Mouse (Mus musculus) spleen, postnatal 36 days (tissue): ENCODE measurements around the gene Bcr.
"Not testable (repeated sequence)": the region's sequence is repeated elsewhere in the genome, so short reads cannot be mapped to it uniquely, and the experiment has no call there.

Experiments
- DNase-seq, 2 experiments: peaks; one replicate each; pipeline ENCODE4 v3.0.0; 2022; ENCODE audit warnings: low spot score in 2 of 2, mixed read lengths in 1 of 2

Gene Bcr

DNA sequence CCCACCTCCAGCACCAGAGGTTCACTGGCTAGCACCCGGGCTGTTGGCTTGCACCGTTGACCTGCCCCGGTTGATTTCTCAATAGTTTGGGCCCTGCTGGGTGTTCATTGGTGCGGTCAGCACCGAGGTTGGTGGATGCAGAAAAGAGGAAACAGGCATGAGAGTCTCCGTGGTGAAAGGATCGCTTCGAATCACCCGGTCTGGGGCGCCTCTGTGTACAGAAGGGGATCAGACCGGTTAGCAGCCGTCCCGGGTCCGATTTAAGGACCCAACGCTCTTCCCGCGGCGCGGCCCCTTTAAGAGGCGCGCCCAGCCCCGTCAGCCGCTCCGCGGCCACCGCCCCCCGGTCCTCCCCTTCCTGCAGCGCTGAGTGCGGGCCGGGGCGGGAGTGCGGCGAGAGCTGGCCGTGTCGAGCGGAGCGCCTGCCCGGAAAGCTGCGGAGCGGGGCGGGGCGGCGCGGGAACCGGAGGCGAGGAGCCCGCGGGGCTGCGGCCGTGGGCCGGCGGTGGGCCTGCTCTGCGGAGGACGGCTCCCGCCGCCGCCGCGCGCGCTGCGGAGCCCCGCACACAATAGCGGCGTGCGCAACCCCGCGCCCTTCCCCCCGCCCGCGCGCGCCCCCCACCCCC lies at the start of gene Bcr:
Bcr (plus strand) TSS at position 376 of the 626 bp plus-strand sequence.
- DNase-seq = peak; percentile 63 to 70

DNA sequence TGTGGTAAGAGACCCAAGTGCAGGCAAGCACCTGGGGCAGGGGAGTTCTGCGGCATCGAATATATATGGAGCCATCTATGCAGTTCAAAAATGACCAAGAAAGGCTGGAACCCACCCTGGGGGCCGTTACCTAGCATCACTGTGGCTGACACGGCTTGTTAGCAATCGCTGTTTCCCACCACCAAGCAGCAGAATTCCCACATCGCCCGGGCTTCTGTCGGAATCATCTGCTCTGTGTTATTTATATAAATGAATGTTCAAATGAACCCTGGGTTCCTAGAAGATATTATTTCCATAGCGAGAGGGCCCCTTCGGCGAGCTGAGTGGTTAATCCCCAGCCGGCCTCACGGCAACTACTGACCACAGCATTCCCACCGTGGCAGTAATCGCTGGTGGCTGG lies 49.7 kb upstream of the Bcr start:
- DNase-seq = no peak

DNA sequence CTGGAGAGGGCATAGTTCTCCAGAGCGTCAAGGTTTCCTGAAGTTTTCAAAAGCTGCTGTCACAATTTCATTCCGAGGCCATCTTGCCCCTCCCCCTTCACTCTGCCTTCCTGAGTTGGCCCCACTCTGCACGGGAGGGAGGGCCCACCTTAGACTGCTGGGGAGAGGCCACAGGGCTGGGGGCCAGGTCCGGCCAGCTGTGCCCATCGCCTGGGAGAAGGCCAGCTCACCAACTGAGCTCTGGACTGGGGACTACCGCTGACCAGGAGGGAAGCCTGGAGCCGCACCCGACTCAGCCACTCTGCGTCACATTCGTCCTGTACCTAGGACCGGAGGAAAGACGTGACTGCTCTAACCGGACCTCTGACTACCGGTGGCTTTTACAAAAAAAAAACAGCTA lies 44.9 kb upstream of the Bcr start:
- DNase-seq = no peak

DNA sequence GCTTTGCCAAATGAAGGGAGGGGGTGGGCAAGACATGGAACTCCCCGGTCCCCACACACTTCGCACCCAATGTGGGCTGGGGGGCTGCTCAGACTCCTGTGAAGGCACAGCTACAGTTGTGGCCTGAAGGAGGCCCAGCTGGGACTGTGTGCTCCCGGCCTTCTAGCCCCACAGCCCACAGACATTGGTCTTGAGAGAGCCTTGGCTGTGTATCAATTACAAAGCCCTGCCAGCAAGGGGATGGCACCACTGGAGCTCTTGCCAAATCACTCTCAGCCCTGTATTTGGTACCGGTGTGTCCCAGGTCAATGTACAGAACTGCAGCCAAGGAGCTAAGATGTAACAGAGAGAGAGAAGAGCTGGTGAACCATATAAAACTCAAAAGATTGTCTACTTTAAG lies 43.9 kb upstream of the Bcr start:
- DNase-seq = no peak

DNA sequence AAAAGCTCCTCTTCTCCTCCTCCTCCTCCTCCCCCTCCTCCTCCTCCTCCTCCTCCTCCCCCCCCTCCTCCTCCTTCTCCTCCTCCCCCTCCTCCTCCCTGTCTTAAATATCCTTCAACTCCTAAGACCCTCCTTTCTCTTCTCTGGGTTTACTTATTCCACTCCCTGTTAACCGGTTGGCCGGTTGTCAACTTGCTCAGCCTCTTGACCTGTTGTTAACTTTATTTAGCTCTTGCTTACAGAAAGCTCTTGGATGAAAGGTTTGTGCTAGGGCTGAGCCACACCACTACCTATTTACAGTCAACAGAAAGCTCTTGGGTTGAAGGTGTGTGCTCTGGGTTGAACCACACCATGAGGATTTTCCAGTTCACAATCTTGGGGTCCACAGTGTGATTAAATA lies 40.1 kb upstream of the Bcr start:
- no peak for DNase-seq

DNA sequence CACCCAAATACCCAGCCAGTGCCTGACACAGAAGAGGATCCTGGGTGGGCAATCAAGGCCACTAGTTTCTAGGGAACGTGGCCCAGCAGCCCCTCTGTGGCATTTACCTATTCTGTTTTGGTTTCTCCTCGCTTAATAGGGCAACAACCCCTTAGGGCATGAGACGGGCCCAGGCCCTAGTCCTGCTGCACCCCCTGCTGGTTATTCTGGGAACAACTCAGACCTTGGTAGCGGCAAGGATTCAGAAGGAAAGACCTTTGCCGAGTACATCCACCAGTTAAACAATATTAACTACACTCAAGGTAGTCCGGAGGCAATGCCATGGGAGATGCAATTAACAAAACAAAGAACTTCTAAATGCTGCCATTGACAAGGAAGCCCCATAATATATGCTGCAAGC lies 39.3 kb upstream of the Bcr start:
- DNase-seq = peak; percentile 34 to 37

DNA sequence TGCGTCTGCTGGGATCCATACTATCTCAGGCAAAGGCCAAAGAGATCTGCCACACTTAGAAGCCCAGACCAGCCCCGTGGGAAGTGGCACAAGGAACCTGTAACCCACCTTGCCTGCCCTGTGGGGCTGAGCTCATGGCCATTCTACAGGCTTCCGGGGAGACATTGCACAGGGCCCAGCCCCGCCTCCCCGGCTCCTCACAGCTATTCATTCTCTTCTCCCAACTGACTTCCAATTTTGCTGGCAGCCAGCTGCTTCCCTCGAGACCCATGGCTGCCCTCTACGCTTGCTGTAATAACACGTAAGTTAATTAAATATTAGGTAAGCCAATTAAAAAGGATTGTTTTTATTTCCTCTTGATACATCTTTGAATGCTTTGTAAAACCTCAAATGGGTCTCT lies 33.9 kb upstream of the Bcr start:
- DNase-seq = no peak

DNA sequence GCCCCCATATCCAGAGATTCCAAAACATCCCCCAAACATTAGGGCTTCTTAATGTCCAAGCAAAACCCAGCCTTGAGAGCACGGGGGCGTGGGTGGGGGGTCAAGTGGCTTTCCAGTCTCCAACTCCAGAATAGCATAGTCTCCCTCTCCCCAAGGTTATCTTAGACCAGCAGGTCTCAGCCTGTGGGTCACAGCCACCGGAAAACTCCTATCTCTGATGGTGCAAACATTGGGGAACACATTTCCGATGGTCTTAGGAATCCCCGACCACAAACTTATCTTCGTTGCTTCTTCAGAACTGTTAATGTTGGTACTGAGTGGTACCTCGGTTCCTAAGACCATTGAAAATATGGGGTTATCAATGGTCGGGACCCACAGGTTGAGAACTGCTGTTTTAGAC lies 31.6 kb upstream of the Bcr start:
- DNase-seq = no peak

DNA sequence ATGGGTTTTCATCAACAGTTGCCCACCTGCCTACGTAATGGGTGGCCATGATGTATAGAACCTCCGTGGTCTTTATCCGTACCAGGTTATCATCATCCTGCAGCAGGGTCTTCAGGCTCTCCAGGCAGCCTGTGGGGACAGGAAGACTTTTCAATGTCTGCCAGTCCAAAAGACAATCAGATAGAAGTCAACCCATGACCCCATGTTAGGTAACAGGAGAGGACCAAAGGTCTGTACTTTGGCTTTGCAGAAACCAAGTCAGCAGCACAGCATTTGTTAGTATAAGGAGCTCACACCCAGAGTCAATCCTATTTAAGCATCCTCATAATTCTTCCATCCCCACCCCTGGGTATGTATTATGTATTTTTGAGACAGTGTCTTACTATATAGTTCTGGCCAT lies 30.7 kb upstream of the Bcr start:
- DNase-seq = no peak

DNA sequence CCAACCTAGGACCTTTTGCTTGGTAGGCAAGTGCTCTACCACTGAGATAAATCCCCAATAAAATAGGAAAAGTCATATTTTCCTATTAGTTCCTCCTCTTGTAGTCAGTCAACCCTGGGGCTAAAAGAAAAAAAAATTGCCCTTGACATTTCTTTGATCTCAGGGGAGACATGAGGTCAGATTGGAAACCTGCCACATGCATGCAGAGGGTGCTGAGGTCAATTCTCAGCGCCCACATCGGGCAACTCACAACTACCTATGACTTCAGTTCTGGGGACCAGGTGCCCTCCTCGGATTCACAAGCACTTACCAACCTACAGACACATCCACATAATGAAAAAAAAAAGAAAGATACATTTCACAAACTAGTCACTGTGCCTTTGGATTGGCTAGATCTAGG lies 30.2 kb upstream of the Bcr start:
- DNase-seq = no peak

DNA sequence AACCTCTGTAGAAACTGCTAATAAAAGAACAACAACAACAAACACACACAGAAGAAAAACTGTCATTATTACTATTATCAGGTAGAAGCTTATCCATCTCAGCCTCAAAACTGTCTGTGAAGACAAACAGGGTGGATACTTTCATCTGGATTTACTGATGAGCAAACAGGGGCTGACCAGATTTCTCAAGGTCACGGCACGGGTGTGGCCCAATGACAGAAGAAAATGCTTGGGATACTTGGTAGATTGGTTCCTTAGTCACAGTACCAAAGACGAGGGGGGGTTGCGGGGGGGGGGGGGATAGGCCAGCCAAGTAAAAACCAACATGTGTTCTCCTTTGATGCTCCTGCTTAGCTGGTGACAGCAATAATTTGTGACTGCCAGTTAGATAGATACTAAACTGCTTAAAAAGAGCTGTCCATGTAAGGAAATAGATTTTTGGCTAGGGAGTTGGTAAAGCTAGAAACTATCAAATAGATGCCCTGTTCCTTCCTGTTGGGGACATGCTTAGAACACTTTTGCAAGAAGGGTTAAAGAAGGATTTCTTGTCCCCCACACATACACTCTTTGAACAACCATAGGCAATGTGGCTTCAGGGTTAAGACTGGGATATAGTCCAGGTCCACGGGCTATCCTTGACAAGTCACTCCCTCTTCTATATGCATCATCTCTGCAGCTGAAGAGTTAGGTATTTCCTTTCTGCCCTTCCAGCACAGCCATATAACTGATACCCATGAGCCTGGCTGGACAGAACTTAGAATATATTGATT lies 28.9 kb upstream of the Bcr start:
- no peak for DNase-seq

DNA sequence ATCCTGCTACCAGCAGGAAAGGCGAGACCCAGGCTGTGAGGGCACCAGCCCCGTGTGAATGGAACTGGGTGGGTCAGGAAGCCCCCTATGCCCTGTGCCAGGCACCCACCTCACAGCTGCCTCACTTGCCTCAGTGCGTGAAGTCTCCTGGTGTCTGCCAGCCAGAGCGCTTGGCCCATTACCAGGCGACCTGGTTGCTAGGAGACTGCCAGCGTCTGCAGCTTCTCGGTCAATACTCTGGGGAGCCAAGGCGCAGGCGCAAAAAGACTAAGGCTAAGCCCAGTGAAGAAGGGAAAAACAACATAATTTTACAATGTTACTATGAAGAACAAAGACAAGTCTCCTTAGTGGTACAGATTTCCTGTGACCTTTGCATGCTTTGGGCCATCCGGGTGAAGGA lies 28.0 kb upstream of the Bcr start, which contains the start of gene Rsph14:
Rsph14 (minus strand) TSS at position 192 of the 400 bp plus-strand sequence.
- DNase-seq = peak; percentile 71 to 77

DNA sequence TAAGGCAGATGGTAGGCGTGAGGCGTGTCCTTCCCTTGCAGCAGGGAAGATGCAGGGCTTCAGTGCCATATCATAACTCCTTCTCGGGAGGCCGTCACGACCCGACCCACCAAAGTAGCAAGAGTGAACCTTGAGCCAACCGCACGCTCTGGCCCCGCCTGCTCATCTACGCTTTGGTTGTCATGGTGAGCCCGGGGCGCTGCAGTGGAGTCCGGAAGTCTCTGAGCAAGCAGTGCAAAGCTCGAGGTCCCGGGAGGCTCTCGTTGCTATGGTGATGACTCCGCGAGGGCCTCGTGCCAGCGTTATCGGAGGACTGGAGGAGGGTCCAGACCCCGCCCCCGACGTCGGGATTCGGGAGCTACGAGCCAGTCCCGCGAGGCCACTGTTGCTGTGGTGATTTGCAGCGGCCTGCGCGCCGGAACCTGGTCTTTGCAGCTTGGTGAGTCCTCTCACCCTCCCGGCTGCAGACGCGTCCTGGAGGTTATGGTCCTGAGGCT lies 23.5 kb upstream of the Bcr start, which contains the start of gene Rab36:
Rab36 (plus strand) TSS at position 176 of the 497 bp plus-strand sequence.
- peak; percentile 83 for DNase-seq

DNA sequence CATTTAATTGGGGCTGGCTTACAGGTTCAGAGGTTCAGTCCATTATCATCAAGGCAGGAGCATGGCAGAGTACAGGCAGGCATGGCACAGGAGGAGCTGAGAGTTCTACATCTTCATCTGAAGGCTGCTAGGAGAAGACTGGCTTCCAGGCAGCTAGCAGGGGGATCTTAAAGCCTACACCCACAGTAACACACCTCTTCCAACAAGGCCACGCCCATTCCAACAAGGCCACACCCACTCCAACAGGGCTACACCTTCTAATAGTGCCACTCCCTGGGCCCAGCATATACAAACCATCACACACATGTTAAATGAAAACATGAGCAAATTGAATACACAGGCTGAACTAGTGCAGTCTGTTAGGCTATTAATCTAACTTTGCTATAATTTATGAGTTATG lies 18.3 kb upstream of the Bcr start:
- not testable (repeated sequence) for DNase-seq

DNA sequence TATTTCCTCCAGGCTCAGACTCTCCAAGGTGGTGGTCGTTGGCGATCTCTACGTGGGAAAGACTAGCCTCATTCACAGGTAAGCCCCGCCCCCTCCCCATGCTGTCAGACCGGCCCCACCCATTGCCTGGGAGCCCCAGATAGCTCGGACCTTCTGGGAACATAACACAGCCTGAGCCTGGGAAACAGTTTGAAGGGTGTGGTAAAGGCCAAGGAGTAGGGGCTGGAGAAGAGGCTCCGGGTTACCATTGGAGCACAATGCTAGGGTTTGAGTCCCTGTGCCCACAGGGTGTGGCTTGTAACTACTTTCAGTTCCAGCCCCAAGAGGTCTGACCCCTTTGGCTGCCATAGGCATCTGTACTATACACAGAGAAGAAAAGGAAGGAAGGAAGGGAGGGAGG lies 15.9 kb upstream of the Bcr start:
- no peak for DNase-seq

DNA sequence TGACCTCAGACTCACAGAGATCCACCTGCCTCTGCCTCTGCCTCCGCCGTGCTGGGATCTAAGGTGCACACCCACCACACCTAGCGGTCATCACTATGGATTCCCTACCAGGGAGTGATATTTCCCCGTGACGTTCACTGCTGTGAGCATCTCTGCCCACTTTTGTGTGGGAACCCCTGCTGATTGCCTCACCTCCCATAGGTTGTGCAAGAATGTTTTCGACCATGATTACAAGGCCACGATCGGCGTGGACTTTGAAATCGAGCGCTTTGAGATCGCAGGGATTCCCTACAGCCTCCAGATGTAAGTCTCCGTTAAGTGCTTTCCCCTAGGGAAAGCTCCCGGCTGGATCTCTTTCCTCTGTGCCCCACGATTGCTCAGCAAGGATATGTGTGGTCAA lies 14.6 kb upstream of the Bcr start:
- DNase-seq = no peak

DNA sequence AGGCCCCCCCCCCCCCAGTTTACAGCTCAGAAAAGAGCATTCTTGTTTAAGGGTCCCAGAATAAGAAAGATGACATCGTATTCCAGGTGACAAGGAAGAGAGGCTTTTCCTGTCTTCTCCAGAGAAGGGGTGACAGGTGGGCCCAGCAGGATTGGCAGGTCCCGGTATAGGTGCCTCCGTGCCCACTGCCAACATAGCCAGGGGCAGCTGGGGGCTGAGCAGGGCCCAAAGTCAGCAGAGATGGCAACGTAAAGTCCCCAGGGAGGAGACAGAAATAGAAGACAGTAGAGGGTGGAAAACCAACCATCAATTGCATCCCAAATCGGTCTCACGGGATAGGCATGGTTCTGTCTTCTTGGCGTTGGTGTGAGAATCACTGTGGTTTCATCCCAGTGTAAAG lies 11.7 kb upstream of the Bcr start:
- DNase-seq = no peak

DNA sequence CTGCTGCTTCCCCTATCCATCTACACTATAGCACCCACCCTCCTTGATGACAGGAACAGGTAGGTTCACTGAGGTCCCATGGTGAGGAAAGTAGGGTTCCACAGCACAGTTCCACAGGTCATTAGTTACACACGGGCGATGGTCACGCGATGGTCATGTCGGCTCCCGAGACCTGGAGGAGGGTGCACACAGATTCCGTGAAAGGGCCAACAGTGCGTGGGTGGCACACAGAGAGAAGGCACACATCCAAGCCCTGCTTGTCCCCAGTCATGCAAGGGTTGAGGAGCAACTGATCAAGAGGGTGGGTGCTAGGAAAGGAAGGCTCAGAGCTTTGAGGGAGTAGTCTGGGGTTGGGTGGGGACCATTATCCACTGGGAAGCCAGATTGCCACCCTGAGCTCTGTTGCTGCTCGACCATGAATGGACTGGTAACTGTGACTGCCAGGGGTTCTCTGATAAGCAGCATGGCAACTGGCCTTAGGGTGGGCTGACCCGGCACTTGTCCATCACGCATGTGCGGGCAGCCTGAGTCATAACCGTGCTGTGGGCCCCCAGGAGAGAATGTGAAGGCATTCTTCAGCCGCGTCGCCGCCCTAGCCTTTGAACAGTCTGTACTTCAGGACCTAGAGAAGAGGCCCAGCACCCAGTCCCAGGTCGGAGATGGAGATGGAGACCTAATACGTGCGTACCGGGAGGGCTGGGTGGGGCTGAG lies 8.9 kb upstream of the Bcr start:
- no peak for DNase-seq

DNA sequence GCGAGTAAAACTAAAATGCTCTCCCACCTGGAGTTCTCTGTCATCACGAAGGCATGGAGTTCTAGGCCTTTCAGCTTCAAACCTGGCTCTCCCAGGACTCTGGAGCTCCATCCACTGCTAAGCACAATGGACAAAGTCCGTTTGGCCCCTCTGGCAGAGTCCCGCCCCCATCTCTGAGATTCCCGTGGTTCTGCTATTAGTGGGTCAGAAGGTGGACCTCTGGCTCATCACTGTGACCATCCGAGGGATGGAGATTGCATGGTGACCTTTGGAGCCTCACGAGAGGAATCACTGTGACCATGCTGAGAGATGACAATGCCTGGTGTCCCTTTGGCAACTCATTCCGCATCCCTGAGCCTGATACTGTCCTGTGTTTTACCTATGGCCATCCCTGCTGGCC lies 7.5 kb upstream of the Bcr start:
- DNase-seq = no peak

DNA sequence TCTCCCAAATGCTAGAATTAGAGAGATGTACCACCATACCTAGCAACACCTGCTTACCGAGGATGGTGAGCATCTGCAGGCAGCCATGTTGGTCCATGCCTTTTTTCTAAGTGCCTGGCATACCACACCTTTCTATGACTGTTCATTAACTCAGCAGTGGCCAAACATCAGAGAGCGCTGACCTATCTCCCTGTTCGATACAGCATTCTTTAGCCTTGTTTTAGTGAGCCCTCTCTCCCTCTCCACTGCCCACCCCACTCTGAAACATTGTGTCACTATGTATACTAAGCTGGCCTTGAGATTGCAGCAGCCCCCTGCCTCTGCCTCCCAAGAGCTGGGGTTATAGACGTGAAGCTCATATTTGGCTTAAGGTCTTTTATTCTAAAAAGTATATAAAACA lies 6.7 kb upstream of the Bcr start:
- no peak for DNase-seq

DNA sequence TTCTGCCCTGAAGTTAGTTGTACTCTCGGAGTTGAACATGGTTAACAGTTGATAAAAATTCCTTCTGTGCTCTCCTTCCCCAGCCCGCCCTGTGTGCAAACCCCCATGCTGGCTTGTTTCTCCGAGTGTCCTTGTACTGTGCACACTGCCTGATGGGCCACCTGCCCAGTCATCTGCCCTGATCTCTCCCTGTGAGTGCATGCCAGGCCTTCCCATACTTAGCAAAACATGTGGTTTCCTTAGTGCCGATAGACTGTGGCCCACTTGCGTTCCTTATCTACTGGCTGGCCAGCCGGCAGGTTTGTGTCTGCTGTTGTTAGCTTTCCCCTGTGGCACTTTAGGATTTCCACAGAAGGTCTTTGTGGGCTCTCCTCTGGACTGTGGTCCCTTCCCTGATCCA lies 6.3 kb upstream of the Bcr start:
- no peak for DNase-seq

DNA sequence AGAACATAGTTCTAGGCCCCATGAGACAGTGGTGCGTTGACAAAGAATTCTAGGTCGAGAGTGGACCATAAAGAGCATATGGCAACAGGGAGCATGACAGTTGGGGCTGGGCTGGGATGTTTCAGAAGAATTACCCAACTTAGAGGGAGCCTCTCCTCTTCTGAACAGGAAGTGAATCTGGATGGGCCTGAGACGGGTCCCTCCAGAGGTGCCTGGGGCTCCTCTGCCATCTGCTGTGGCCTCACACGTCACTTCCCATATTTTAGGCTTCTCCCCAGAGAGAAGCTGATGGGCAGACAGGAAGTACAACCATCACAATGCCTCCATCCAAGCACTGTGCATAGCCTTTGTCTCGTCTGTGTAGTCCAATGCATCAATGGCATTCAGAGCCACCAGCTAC lies 4.7 kb upstream of the Bcr start:
- peak; percentile 42 to 51 for DNase-seq

DNA sequence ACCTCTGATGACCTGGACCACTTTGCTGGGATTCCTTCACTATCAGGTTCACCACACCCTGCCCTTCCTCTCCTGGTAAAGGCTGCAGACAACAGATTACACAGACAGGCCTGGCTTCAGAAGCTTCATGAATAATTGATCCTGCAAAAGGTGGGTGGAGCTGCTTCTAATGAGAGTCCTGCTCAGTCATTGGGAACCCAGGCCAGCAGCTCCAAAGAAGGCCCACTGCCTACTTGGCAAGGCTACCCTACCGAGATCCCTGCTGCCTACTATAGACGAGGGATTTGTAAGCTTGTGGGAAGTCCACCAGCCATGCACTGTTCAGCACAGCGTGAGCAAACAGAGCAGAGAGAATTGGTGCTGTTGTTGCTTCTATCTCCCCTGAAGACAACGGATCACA lies 4.1 kb upstream of the Bcr start:
- no peak for DNase-seq
